Mouse (Mus musculus) heart, embryonic 10.5 days (tissue): ENCODE data around the gene Dlk1. TPM values are rescaled to one million over a fixed set of nuclear protein-coding genes. Genes with fewer than 3 reads are reported as not detected.

Experiments used
- DNase-seq: peaks from one replicate; pipeline ENCODE4 v3.0.0-alpha.2; 2017; ENCODE audit warnings: low spot score
- H3K27ac ChIP-seq: fragments of 300-500 bp; sonication (generic); 2 replicates; pipeline ENCODE4 v1.5.1; 2016; ENCODE audit warnings: mild to moderate bottlenecking
- H3K27me3 ChIP-seq: fragments of 300-500 bp; sonication (generic); 2 replicates; pipeline ENCODE4 v1.6.1; 2016; ENCODE audit warnings: mild to moderate bottlenecking; ENCODE audit not compliant: poor library complexity, insufficient read depth, severe bottlenecking
- H3K36me3 ChIP-seq: fragments of 300-500 bp; sonication (generic); 2 replicates; pipeline ENCODE4 v1.6.1; 2016; ENCODE audit warnings: mild to moderate bottlenecking, moderate library complexity
- H3K4me1 ChIP-seq: fragments of 300-500 bp; sonication (generic); 2 replicates; pipeline ENCODE4 v1.6.1; 2016; ENCODE audit warnings: mild to moderate bottlenecking
- H3K4me3 ChIP-seq: fragments of 300-500 bp; sonication (generic); 2 replicates; pipeline ENCODE4 v1.5.1; 2016; ENCODE audit warnings: mild to moderate bottlenecking, moderate library complexity
- H3K9me3 ChIP-seq: fragments of 300-500 bp; sonication (generic); 2 replicates; pipeline ENCODE4 v1.6.1; 2016; ENCODE audit warnings: mild to moderate bottlenecking, moderate library complexity
- whole genome bisulfite sequencing: fragments of 180-500 bp; shearing (Covaris S2); methylation state at CpG from one replicate; pipeline ENCODE4 v1.1.7; 2016; 5-methylcytosine and 5-hydroxymethylcytosine counted together
- polyA plus RNA-seq: library from polyadenylated mRNA; unstranded; fragments of >200 nt; fragmentation: Nextera tagmentation; extraction: Ambion mirVana; gene quantifications from 2 replicates; pipeline ENCODE4 v1.2.1, GENCODE M21; 2016

Gene Dlk1
- polyA plus RNA-seq, 1 experiment from 2014 or later: 345 TPM

DNA sequence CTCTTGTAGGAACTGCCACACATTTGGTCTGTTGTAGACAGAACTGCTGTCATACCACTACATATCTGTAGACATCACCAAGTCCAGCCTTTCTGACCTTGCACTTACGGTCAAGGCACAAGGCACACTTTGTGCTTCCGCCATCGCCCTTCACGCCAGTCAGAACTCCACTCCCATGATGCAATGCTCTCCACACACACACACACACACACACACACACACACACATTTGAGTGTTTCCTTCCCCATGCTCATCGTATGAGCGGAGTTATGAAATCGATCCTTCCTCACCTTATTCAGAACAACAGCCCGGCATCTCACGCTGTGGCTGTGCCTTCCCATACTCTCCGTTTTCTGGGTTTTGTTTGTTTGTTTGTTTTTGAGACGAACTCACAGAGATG, 55.1 kb downstream of the Dlk1 start:
- 86% methylated on average over 11 of the region's 11 CpGs for WGBS
- no peak for DNase-seq
- Histone ChIP-seq H3K27ac (no peak overlapping the region), H3K27me3 (0 out of 2 replicates have a peak, but pooled peaks cover 9% of the 10 kb centered on the region), H3K36me3 (no peaks in the 10 kb centered on the region), H3K4me3 (no peak overlapping the region), H3K4me1 (peaks cover 58% of the 10 kb centered on the region), H3K9me3 (no peaks in the 10 kb centered on the region)

DNA sequence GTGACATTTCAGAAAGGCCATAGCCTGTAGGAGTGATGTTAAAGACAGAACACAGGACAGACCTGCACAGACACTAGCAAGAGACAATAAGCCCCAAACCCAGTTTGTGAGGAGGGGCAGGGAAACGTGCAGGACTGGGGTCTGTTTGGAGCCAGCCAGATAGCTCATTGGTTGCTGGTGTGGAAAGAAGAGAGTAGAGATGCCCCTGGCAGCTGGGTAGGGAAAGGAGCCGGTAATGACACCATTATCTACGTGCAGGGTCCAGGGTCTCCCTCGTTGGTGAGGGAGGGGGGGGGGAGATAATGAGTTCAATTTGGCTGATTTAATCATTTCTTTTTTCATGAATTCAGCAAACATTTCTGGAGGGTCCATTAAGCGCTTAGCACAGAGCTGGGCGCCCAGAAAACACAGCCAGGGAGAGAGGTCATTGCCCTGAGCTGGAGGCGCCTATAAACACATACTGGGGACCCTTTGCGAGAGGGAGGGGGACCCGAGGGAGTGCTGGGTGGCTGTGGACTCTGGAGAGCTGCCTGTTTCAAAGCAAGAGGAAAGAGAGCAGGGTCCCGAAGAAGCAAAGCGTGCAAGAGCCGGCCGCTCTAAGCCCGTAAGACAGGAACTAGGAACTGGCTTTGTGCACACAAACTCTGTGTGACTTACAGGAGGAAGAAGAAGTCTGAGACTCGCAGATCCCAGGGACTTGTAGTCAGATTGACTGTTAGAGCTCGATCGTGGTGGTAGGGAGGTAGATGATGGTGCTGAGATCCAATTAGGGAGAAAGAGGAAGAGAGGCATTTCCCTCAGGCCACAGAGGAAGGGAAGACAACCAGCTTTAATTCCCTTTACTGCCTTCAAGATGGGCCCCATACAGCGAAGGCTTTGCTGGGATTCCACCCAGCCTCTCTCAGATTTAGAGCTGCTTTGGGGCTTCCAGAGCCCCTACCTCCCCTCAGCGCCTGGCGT, 56.2 kb downstream of the Dlk1 start:
- Histone ChIP-seq H3K27ac (peak overlapping the region; percentile 69), H3K36me3 (no peaks in the 10 kb centered on the region), H3K4me3 (no peak overlapping the region), H3K4me1 (peaks cover 65% of the 10 kb centered on the region), H3K9me3 (no peaks in the 10 kb centered on the region), H3K27me3 (0 out of 2 replicates have a peak, but pooled peaks cover 9% of the 10 kb centered on the region)
- DNase-seq: no peak
- WGBS: 49% methylated on average over 20 of the region's 20 CpGs

DNA sequence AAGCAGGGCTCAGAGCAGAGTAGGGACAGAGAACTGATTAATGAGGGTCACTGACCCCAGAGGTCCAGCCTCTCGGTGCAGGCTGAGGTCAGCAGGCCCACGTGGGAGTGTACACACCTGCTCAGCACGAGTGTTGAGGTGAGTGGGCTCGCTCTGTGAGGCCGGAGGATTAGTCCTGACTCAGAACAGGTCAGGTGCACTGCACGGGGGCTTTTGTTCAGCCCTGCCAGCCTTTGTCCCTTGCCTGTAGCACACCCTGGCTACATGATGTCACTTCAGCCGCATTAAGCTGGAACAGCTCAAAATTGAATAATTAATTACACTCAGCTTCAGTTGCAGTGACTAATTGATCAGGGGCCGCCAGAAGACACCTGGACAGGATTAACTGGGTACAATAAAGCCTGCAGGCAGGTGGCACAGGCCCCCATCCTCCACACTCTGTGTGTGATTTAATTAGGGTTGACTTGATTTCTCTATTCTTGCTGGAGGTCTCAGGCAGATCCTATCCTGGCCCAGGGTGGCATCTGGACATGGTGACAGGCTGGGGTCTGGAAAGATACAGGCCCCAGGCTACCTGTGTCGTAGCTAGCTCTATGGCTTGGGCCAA, 57.0 kb downstream of the Dlk1 start:
- WGBS: 56% methylated on average over 9 of the region's 9 CpGs
- 0 out of 2 replicates have a peak, but pooled peaks cover 9% of the 10 kb centered on the region for H3K27me3 ChIP-seq
- DNase-seq: no peak
- no peaks in the 10 kb centered on the region for H3K9me3 ChIP-seq
- no peak overlapping the region for H3K4me3 ChIP-seq
- peaks cover 68% of the 10 kb centered on the region for H3K4me1 ChIP-seq
- no peaks in the 10 kb centered on the region for H3K36me3 ChIP-seq
- H3K27ac ChIP-seq: peak overlapping the region; percentile 69

DNA sequence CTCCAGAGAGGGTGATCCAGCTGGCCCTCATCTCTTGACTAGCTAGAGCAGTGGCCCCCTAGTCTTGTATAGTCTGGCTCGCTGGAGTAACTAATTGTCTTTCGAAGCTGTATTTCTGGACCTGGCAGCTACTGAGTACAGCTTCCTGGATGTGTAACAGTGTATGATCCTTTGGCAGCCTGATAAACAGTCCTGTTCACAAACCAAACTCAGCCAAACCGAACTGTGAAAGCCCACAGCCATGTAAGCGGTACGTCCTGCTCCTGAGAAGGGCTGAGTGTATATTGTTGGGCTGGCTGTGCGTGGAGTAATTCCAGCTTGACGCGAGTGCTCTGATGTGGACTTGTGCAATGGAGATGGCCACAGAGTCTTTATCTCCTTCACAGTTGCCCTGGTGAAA, 57.6 kb downstream of the Dlk1 start:
- Histone ChIP-seq H3K36me3 (no peaks in the 10 kb centered on the region), H3K4me1 (peaks cover 68% of the 10 kb centered on the region), H3K27ac (0 out of 2 replicates have a peak overlapping the region, but pooled peaks have one; percentile 30), H3K4me3 (no peak overlapping the region), H3K9me3 (no peaks in the 10 kb centered on the region), H3K27me3 (0 out of 2 replicates have a peak, but pooled peaks cover 9% of the 10 kb centered on the region)
- no peak for DNase-seq
- 67% methylated on average over 8 of the region's 8 CpGs for WGBS

DNA sequence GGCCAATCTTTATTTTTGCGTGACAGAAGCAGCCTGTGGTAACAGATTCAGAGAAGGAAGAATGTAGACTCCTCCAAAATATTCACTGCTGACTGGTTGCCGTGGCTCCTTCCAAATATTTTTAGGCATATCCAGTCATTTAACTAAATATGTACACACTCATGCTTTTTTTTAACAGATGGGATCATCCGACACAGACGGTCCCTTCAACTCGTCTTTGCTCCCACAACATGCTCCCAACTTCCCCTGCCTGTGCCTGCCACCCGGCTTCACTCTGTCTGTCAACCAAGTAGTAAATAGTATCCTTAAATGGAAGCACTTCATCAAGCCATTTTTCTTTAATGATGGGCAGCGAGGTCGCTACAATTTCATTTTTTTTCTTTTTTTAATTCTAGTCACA, 58.8 kb downstream of the Dlk1 start:
- Histone ChIP-seq H3K27me3 (0 out of 2 replicates have a peak, but pooled peaks cover 9% of the 10 kb centered on the region), H3K9me3 (no peaks in the 10 kb centered on the region), H3K36me3 (no peaks in the 10 kb centered on the region), H3K27ac (no peak overlapping the region), H3K4me1 (peaks cover 70% of the 10 kb centered on the region), H3K4me3 (no peak overlapping the region)
- DNase-seq: no peak
- 81% methylated on average over 8 of the region's 8 CpGs for whole genome bisulfite sequencing

DNA sequence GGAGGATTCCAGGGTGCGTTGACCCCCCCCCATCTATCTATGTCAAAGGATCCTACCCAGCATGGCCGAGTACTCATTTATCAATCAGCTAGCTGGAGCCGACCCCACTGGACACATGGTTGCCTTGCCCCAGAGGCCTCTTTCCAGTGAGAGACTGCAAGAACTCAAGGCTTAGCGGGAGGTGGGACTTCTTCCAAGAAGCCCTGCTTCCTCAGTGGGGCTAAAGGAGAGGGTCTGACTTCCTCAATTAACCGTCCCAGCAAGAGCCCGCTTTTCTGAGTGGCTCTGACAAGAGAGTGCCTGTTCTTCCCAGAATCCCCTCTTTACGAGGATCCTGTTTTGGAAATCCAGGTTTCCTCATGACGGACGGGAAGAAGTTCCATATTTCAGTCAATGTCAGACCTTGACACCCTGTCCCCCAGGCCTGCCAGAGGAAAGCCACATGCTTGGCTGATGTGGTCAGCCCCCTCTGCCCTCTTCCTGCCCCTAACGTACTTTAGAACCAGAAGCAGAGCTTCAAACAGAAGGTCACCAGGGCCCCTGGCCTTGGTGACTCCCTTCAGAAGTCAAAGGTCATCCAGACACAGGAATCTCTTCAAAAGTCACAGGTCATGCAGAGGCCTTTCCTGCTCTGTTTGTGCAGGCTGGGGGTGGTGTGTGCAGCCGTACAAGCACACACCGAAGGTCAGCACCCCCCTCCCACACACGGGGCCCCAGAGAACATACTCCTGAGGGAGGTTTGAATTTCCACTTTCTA, 59.7 kb downstream of the Dlk1 start:
- Histone ChIP-seq H3K27me3 (0 out of 2 replicates have a peak, but pooled peaks cover 9% of the 10 kb centered on the region), H3K27ac (peak overlapping the region; percentile 80), H3K9me3 (no peaks in the 10 kb centered on the region), H3K36me3 (no peaks in the 10 kb centered on the region), H3K4me3 (no peak overlapping the region), H3K4me1 (peaks cover 79% of the 10 kb centered on the region)
- WGBS: 33% methylated on average over 13 of the region's 13 CpGs
- no peak for DNase-seq

Other genes starting within 250 kb of the Dlk1 start
- 0.34 and 0.94 TPM in 2 replicates for gene Rtl1, start 147.5 kb downstream of the Dlk1 start, polyA plus RNA-seq